17 mouse cellular contexts compared by ENCODE assay signal in the genomic region with DNA sequence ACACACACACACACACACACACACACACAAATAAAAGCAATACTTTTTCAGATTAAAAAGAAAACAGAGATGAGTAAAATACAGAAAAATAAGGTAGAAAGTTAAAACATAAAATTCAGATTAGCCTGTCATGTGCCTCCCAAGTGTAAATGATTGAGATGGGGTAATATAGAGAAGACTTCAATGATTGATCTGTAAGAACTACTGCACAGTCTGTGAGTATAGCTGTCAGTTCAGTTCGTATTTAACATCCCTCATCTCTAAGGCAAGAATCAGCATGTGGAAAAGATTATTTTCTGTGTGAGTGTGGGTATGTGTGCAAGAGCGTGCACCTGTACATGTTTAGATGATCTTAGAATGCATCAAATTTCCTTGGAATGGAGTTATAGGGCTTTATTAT.
"Had no signal": no experiment of that assay in that cellular context is flagged by ENCODE, and none has a peak within 500 bp of the region (broad histone marks: within the 10 kb centered on the region; RNA-seq: fewer than 3 reads in every experiment).

No protein-coding gene starts in this region.

- H3K27ac ChIP-seq: lung, embryonic 15.5 days; macrophage; midbrain, embryonic 13.5 days; midbrain, embryonic 15.5 days; neural tube, embryonic 12.5 days; stomach, embryonic 15.5 days; stomach, postnatal 0 days had no signal

- H3K9ac ChIP-seq: lung, embryonic 15.5 days; midbrain, embryonic 13.5 days; midbrain, embryonic 15.5 days; neural tube, embryonic 12.5 days; stomach, embryonic 15.5 days had no signal

- DNase-seq: lung, adult 2 months; lung, postnatal 14 days; lung, postnatal 36 days; right cerebral cortex, postnatal 14 days; thymus, adult 2 months; thymus, postnatal 25 days; thymus, postnatal 4 days had no signal

- H3K27me3 ChIP-seq: lung, embryonic 15.5 days; megakaryocyte, embryonic 14.5 days; midbrain, embryonic 13.5 days; midbrain, embryonic 15.5 days; neural tube, embryonic 12.5 days; stomach, embryonic 15.5 days had no signal

- H3K9me3 ChIP-seq: lung, embryonic 15.5 days; megakaryocyte, embryonic 14.5 days; midbrain, embryonic 13.5 days; midbrain, embryonic 15.5 days; neural tube, embryonic 12.5 days; stomach, embryonic 15.5 days had no signal

- ATAC-seq: lung, postnatal 0 days; midbrain, embryonic 13.5 days; midbrain, embryonic 15.5 days had no signal

- H3K36me3 ChIP-seq: lung, embryonic 15.5 days; midbrain, embryonic 13.5 days; midbrain, embryonic 15.5 days; neural tube, embryonic 12.5 days; stomach, embryonic 15.5 days had no signal

- H3K4me3 ChIP-seq: lung, embryonic 15.5 days; megakaryocyte, embryonic 14.5 days; midbrain, embryonic 13.5 days; midbrain, embryonic 15.5 days; neural tube, embryonic 12.5 days; stomach, embryonic 15.5 days had no signal

- H3K4me2 ChIP-seq: lung, embryonic 15.5 days; midbrain, embryonic 11.5 days; midbrain, embryonic 13.5 days; midbrain, embryonic 15.5 days; neural tube, embryonic 12.5 days; stomach, embryonic 15.5 days had no signal

- H3K4me1 ChIP-seq: lung, embryonic 15.5 days; megakaryocyte, embryonic 14.5 days; midbrain, embryonic 13.5 days; midbrain, embryonic 15.5 days; neural tube, embryonic 12.5 days; stomach, embryonic 15.5 days had no signal
